Mouse (Mus musculus): ENCODE results near the gene Tpbpa. TPM values are rescaled to one million over a fixed set of nuclear protein-coding genes. Genes with fewer than 3 reads are reported as not detected.

Gene Tpbpa
- not detected for polyA plus RNA-seq (2014; fragmentation: Illumina TruSeq; extraction: RNeasy Lipid Tissue Mini Kit (QIAGEN cat#74804); ENCODE audit: low read depth, low replicate concordance)

DNA sequence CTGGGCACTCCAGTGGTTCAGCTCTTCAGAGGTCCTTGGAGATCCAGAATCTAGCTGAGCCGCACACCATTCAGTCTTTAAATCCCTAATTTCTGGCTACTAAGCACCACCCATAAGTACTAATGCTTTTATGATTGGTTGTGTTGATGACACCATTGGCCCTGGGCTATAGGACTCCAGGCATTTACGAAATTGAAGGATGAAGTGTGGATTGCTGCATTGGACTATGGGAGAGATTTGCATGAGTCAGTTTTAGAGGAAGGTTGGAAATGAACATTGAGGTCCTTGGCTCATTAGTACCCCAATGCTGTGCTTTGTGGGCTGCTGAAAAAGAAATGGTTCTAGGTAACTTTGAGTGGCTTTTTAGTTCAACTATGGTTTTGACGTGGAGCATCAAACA, at the start of gene Tpbpa:
Gene Tpbpa, minus strand, starts transcription at position 101 of the 400 bp plus-strand sequence.

DNA sequence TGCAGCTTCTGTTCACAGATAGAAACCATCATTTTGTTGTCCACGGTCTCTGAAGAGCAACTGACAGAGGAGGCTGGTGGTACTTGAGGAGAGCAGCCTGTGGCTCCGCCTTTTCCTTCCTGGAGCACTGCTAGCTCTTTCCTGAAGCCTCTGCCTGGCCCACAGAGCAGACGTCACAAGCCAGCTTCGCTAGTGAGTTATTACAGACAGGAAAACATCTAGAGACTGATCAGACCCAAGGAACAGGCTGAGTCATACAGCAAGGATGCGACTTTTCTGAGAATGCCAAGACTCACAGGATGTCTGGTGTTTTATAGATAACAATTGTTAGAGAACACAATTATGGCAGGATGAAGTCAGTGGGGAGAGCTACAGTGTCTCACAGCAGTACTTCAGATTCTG, 5.3 kb downstream of the Tpbpa start, which contains the start of the genes Gm49391 and Ctla2a:
Gene Gm49391, minus strand, starts transcription at position 72 of the 402 bp plus-strand sequence.
Gene Ctla2a, minus strand, starts transcription at position 126 of the 402 bp plus-strand sequence.

DNA sequence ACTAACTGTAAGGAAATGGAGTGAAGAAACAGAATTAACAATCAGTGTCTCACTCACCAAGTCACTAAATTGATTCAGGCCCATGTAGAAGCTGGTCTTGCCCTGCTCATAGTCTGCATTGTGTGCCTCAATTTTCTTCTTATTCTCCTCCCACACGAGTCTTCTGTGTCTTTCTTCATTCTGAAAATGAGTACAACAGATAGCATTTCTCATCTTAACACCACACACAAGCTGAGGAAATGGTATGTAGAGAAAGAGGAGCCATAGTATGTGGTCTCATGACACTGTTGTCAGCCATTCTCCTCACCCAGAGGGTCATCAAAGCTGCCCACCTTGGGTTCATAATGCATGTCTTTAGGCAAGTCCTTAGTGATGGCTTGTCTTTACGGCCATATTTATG, 6.3 kb downstream of the Tpbpa start, which contains the start of gene Gm49393:
Gene Gm49393, minus strand, starts transcription at position 101 of the 400 bp plus-strand sequence.

DNA sequence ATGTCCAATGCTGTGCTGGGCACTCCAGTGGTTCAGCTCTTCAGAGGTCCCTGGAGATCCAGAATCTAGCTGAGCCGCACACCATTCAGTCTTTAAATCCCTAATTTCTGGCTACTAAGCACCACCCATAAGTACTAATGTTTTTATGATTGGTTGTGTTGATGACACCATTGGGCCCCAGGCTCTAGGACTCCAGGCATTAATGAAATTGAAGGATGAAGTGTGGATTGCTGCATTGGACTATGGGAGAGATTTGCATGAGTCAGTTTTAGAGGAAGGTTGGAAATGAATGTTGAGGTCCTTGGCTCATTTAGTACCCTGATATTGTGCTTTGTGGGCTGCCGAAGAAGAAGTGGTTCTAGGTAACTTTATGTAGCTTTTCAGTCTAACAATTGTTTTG, 37.0 kb downstream of the Tpbpa start, which contains the start of gene Tpbpb:
Gene Tpbpb, minus strand, starts transcription at position 101 of the 400 bp plus-strand sequence.

DNA sequence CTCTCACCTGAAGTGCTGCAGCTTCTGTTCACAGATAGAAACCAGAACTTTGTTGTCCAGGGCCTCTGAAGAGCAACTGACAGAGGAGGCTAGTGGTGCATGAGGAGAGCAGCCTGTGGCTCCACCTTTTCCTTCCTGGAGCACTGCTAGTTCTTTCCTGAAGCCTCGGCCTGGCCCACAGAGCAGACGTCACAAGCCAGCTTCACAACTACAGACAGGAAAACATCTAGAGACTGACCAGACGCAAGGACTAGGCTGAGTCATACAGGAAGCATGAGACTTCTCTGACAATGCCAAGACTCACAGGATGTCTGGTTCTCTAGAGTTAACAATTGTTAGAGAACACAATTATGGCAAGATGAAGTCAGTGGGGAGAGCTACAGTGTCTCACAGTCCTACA, 44.5 kb downstream of the Tpbpa start, which contains the start of gene Ctla2b:
Gene Ctla2b, minus strand, starts transcription at position 120 of the 400 bp plus-strand sequence.

DNA sequence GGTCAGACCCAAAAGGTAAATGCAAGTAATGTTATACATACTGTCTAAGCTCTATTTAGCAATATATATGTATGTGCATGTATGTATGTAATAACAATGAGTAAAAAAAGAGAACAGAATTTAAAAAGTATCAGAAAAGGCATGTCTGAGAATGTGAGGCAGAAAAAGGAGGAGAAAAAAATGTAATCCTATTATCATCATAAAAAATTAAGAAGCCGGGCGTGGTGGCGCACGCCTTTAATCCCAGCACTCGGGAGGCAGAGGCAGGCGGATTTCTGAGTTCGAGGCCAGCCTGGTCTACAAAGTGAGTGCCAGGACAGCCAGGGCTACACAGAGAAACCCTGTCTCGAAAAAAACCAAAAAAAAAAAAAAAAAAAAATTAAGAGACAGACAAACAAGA, 45.0 kb downstream of the Tpbpa start, which contains the start of gene Gm49392:
Gene Gm49392, minus strand, starts transcription at position 101 of the 400 bp plus-strand sequence.

Other genes with a start within 250 kb of the Tpbpa start
- not detected for gene BC051665, start 155.6 kb downstream of the Tpbpa start, polyA plus RNA-seq (2014; fragmentation: Illumina TruSeq; extraction: RNeasy Lipid Tissue Mini Kit (QIAGEN cat#74804); ENCODE audit: low read depth, low replicate concordance)
- not detected for gene Ctsll3, start 139.1 kb downstream of the Tpbpa start, polyA plus RNA-seq (2014; fragmentation: Illumina TruSeq; extraction: RNeasy Lipid Tissue Mini Kit (QIAGEN cat#74804); ENCODE audit: low read depth, low replicate concordance)
- not detected for gene 4930486L24Rik, start 77.5 kb downstream of the Tpbpa start, polyA plus RNA-seq (2014; fragmentation: Illumina TruSeq; extraction: RNeasy Lipid Tissue Mini Kit (QIAGEN cat#74804); ENCODE audit: low read depth, low replicate concordance)
- not detected for gene Gm49392, start 45.1 kb downstream of the Tpbpa start, polyA plus RNA-seq (2014; fragmentation: Illumina TruSeq; extraction: RNeasy Lipid Tissue Mini Kit (QIAGEN cat#74804); ENCODE audit: low read depth, low replicate concordance)
- gene Ctla2b, start 44.5 kb downstream of the Tpbpa start, polyA plus RNA-seq (2014; fragmentation: Illumina TruSeq; extraction: RNeasy Lipid Tissue Mini Kit (QIAGEN cat#74804); ENCODE audit: low read depth, low replicate concordance): 7.9 TPM
- not detected for gene Tpbpb, start 37.1 kb downstream of the Tpbpa start, polyA plus RNA-seq (2014; fragmentation: Illumina TruSeq; extraction: RNeasy Lipid Tissue Mini Kit (QIAGEN cat#74804); ENCODE audit: low read depth, low replicate concordance)
- not detected for gene Gm49393, start 6.4 kb downstream of the Tpbpa start, polyA plus RNA-seq (2014; fragmentation: Illumina TruSeq; extraction: RNeasy Lipid Tissue Mini Kit (QIAGEN cat#74804); ENCODE audit: low read depth, low replicate concordance)
- gene Gm49391, start 5.4 kb downstream of the Tpbpa start, polyA plus RNA-seq (2014; fragmentation: Illumina TruSeq; extraction: RNeasy Lipid Tissue Mini Kit (QIAGEN cat#74804); ENCODE audit: low read depth, low replicate concordance): 14.2 TPM
- 40.8 TPM for gene Ctla2a, start 5.4 kb downstream of the Tpbpa start, polyA plus RNA-seq (2014; fragmentation: Illumina TruSeq; extraction: RNeasy Lipid Tissue Mini Kit (QIAGEN cat#74804); ENCODE audit: low read depth, low replicate concordance)
- not detected for gene Ctsj, start 64.0 kb upstream of the Tpbpa start, polyA plus RNA-seq (2014; fragmentation: Illumina TruSeq; extraction: RNeasy Lipid Tissue Mini Kit (QIAGEN cat#74804); ENCODE audit: low read depth, low replicate concordance)
- not detected for gene Ctsq, start 98.6 kb upstream of the Tpbpa start, polyA plus RNA-seq (2014; fragmentation: Illumina TruSeq; extraction: RNeasy Lipid Tissue Mini Kit (QIAGEN cat#74804); ENCODE audit: low read depth, low replicate concordance)
- gene Ctsr, start 222.3 kb upstream of the Tpbpa start, polyA plus RNA-seq (2014; fragmentation: Illumina TruSeq; extraction: RNeasy Lipid Tissue Mini Kit (QIAGEN cat#74804); ENCODE audit: low read depth, low replicate concordance): not detected

Measured in sigmoid colon, adult 10 weeks (tissue).